Mouse (Mus musculus): ENCODE measurements around the gene Sh3bgrl. TPM values are rescaled to one million over a fixed set of nuclear protein-coding genes. Genes with fewer than 3 reads are reported as not detected.

Gene Sh3bgrl
- polyA plus RNA-seq, 1 experiment from 2014 or later = 124 TPM

- ATAC-seq (ENCODE audit: insufficient read depth, low FRiP score, low read depth) = no peak
- H3K9me3 ChIP-seq = no peaks in the 10 kb centered on the region
- H3K4me1 ChIP-seq = no peaks in the 10 kb centered on the region
- WGBS = 55% methylated on average over 2 of the region's 2 CpGs
- no peak overlapping the region for H3K4me3 ChIP-seq (replicated peaks)
- no peaks in the 10 kb centered on the region for H3K36me3 ChIP-seq
- H3K27ac ChIP-seq = no peak overlapping the region
- H3K4me2 ChIP-seq = no peak overlapping the region
- H3K9ac ChIP-seq = no peak overlapping the region
- H3K27me3 ChIP-seq (replicated peaks) = no peaks in the 10 kb centered on the region
Observed at GRCm38 (mm10) chrX:109136820-109137219, 41.7 kb downstream of the Sh3bgrl start.

GRCm38 (mm10) chrX:109137295-109137694 is 42.1 kb downstream of the Sh3bgrl start:
- no peak overlapping the region for H3K4me3 ChIP-seq (replicated peaks)
- no peaks in the 10 kb centered on the region for H3K9me3 ChIP-seq
- no peak for ATAC-seq (ENCODE audit: insufficient read depth, low FRiP score, low read depth)
- no peak overlapping the region for H3K9ac ChIP-seq
- no peaks in the 10 kb centered on the region for H3K36me3 ChIP-seq
- no peaks in the 10 kb centered on the region for H3K27me3 ChIP-seq (replicated peaks)
- WGBS = 42% methylated on average over 2 of the region's 2 CpGs
- no peak overlapping the region for H3K27ac ChIP-seq
- H3K4me2 ChIP-seq = no peak overlapping the region
- no peaks in the 10 kb centered on the region for H3K4me1 ChIP-seq

GRCm38 (mm10) chrX:109141337-109141870 is 46.2 kb downstream of the Sh3bgrl start:
- Histone ChIP-seq H3K27ac (no peak overlapping the region), H3K4me2 (no peak overlapping the region), H3K9me3 (no peaks in the 10 kb centered on the region), H3K36me3 (no peaks in the 10 kb centered on the region), H3K4me3 (replicated peaks) (no peak overlapping the region), H3K9ac (no peak overlapping the region), H3K27me3 (replicated peaks) (no peaks in the 10 kb centered on the region), H3K4me1 (no peaks in the 10 kb centered on the region)
- WGBS = 57% methylated on average over 1 of the region's 1 CpGs
- ATAC-seq (ENCODE audit: insufficient read depth, low FRiP score, low read depth) = no peak

GRCm38 (mm10) chrX:109142281-109142680 is 47.1 kb downstream of the Sh3bgrl start:
- no peak overlapping the region for H3K27ac ChIP-seq
- 55% methylated on average over 4 of the region's 4 CpGs for WGBS

GRCm38 (mm10) chrX:109145779-109146178 is 50.6 kb downstream of the Sh3bgrl start:
- ATAC-seq (ENCODE audit: insufficient read depth, low FRiP score, low read depth) = no peak
- H3K9me3 ChIP-seq = no peaks in the 10 kb centered on the region
- H3K27ac ChIP-seq = no peak overlapping the region
- H3K4me1 ChIP-seq = no peaks in the 10 kb centered on the region
- no peak overlapping the region for H3K4me3 ChIP-seq (replicated peaks)
- no peaks in the 10 kb centered on the region for H3K36me3 ChIP-seq
- no peak overlapping the region for H3K4me2 ChIP-seq
- WGBS = 74% methylated on average over 6 of the region's 6 CpGs
- H3K27me3 ChIP-seq (replicated peaks) = no peaks in the 10 kb centered on the region
- no peak overlapping the region for H3K9ac ChIP-seq

More at GRCm38 (mm10) chrX:109142281-109142680, 47.1 kb downstream of the Sh3bgrl start:
- Histone ChIP-seq H3K4me3 (replicated peaks) (no peak overlapping the region), H3K4me2 (no peak overlapping the region), H3K9ac (no peak overlapping the region), H3K4me1 (no peaks in the 10 kb centered on the region), H3K9me3 (no peaks in the 10 kb centered on the region), H3K27me3 (replicated peaks) (no peaks in the 10 kb centered on the region), H3K36me3 (no peaks in the 10 kb centered on the region)
- ATAC-seq (ENCODE audit: insufficient read depth, low FRiP score, low read depth) = no peak

- Histone ChIP-seq H3K4me2 (no peak overlapping the region), H3K27me3 (replicated peaks) (no peaks in the 10 kb centered on the region), H3K9ac (no peak overlapping the region), H3K27ac (no peak overlapping the region), H3K4me1 (no peaks in the 10 kb centered on the region), H3K4me3 (replicated peaks) (no peak overlapping the region), H3K9me3 (no peaks in the 10 kb centered on the region), H3K36me3 (no peaks in the 10 kb centered on the region)
- ATAC-seq (ENCODE audit: insufficient read depth, low FRiP score, low read depth) = no peak
- 84% methylated on average over 3 of the region's 3 CpGs for WGBS
Observed at GRCm38 (mm10) chrX:109147108-109147507, 51.9 kb downstream of the Sh3bgrl start.

- no peak overlapping the region for H3K4me3 ChIP-seq (replicated peaks)
- H3K4me1 ChIP-seq = no peaks in the 10 kb centered on the region
- no peak for ATAC-seq (ENCODE audit: insufficient read depth, low FRiP score, low read depth)
- H3K9ac ChIP-seq = no peak overlapping the region
- no peaks in the 10 kb centered on the region for H3K27me3 ChIP-seq (replicated peaks)
- no peak overlapping the region for H3K4me2 ChIP-seq
- 87% methylated on average over 2 of the region's 2 CpGs for WGBS
- no peaks in the 10 kb centered on the region for H3K9me3 ChIP-seq
- H3K27ac ChIP-seq = no peak overlapping the region
- no peaks in the 10 kb centered on the region for H3K36me3 ChIP-seq
Observed at GRCm38 (mm10) chrX:109151228-109151627, 56.1 kb downstream of the Sh3bgrl start.

GRCm38 (mm10) chrX:109160326-109160725 is 65.2 kb downstream of the Sh3bgrl start:
- no peaks in the 10 kb centered on the region for H3K36me3 ChIP-seq
- no peak overlapping the region for H3K4me3 ChIP-seq (replicated peaks)
- no peaks in the 10 kb centered on the region for H3K4me1 ChIP-seq
- H3K4me2 ChIP-seq = no peak overlapping the region
- 72% methylated on average over 1 of the region's 1 CpGs for WGBS
- no peak overlapping the region for H3K9ac ChIP-seq
- ATAC-seq (ENCODE audit: insufficient read depth, low FRiP score, low read depth) = no peak
- no peak overlapping the region for H3K27ac ChIP-seq
- H3K9me3 ChIP-seq = no peaks in the 10 kb centered on the region
- no peaks in the 10 kb centered on the region for H3K27me3 ChIP-seq (replicated peaks)

- no peak overlapping the region for H3K4me3 ChIP-seq (replicated peaks)
- no peaks in the 10 kb centered on the region for H3K9me3 ChIP-seq
- no peaks in the 10 kb centered on the region for H3K36me3 ChIP-seq
- no peak overlapping the region for H3K4me2 ChIP-seq
- no peak overlapping the region for H3K9ac ChIP-seq
- 59% methylated on average over 4 of the region's 4 CpGs for WGBS
- no peak overlapping the region for H3K27ac ChIP-seq
- no peak for ATAC-seq (ENCODE audit: insufficient read depth, low FRiP score, low read depth)
- no peaks in the 10 kb centered on the region for H3K27me3 ChIP-seq (replicated peaks)
- no peaks in the 10 kb centered on the region for H3K4me1 ChIP-seq
Observed at GRCm38 (mm10) chrX:109160901-109161300, 65.7 kb downstream of the Sh3bgrl start.

- H3K36me3 ChIP-seq = no peaks in the 10 kb centered on the region
- no peak overlapping the region for H3K27ac ChIP-seq
- ATAC-seq (ENCODE audit: insufficient read depth, low FRiP score, low read depth) = 0 out of 2 replicates have a peak, but pooled peaks have one; percentile 31
- H3K27me3 ChIP-seq (replicated peaks) = no peaks in the 10 kb centered on the region
- no peaks in the 10 kb centered on the region for H3K4me1 ChIP-seq
- WGBS = 58% methylated on average over 2 of the region's 2 CpGs
- no peak overlapping the region for H3K4me2 ChIP-seq
- no peaks in the 10 kb centered on the region for H3K9me3 ChIP-seq
- no peak overlapping the region for H3K4me3 ChIP-seq (replicated peaks)
- no peak overlapping the region for H3K9ac ChIP-seq
Observed at GRCm38 (mm10) chrX:109175038-109175437, 79.9 kb downstream of the Sh3bgrl start.

- H3K9me3 ChIP-seq = no peaks in the 10 kb centered on the region
- no peak overlapping the region for H3K9ac ChIP-seq
- no peaks in the 10 kb centered on the region for H3K27me3 ChIP-seq (replicated peaks)
- ATAC-seq (ENCODE audit: insufficient read depth, low FRiP score, low read depth) = peak; percentile 58
- 27% methylated on average over 3 of the region's 3 CpGs for WGBS
- H3K4me2 ChIP-seq = no peak overlapping the region
- H3K4me1 ChIP-seq = no peaks in the 10 kb centered on the region
- no peaks in the 10 kb centered on the region for H3K36me3 ChIP-seq
- no peak overlapping the region for H3K4me3 ChIP-seq (replicated peaks)
- H3K27ac ChIP-seq = no peak overlapping the region
Observed at GRCm38 (mm10) chrX:109175470-109175869, 80.3 kb downstream of the Sh3bgrl start.

GRCm38 (mm10) chrX:109184706-109185478 is 89.7 kb downstream of the Sh3bgrl start:
- ATAC-seq (ENCODE audit: insufficient read depth, low FRiP score, low read depth) = no peak
- Histone ChIP-seq H3K27me3 (replicated peaks) (no peaks in the 10 kb centered on the region), H3K9me3 (no peaks in the 10 kb centered on the region), H3K4me1 (no peaks in the 10 kb centered on the region), H3K9ac (no peak overlapping the region), H3K36me3 (no peaks in the 10 kb centered on the region), H3K4me2 (no peak overlapping the region), H3K27ac (no peak overlapping the region), H3K4me3 (replicated peaks) (no peak overlapping the region)
- 82% methylated on average over 4 of the region's 4 CpGs for WGBS

Data from stomach, embryonic 15.5 days (tissue).